Mouse (Mus musculus) embryonic facial prominence, embryonic 11.5 days (tissue): ENCODE data around the gene Slc22a22. TPM values are rescaled to one million over a fixed set of nuclear protein-coding genes. Genes with fewer than 3 reads are reported as not detected.
"Not testable (repeated sequence)": the region's sequence is repeated elsewhere in the genome, so short reads cannot be mapped to it uniquely, and the experiment has no call there.

ENCODE experiments used
- ATAC-seq: fragments of 200-750 bp; cut with Nextera tagmentation; replicated peaks from 2 replicates; pipeline ENCODE4 v1.8.0; 2017; ENCODE audit warnings: low read depth; ENCODE audit not compliant: insufficient number of reproducible peaks, low FRiP score, low TSS enrichment
- DNase-seq: peaks from one replicate; pipeline ENCODE4 v3.0.0-alpha.2; 2015; ENCODE audit warnings: low spot score
- H3K27ac ChIP-seq: fragments of 300-500 bp; sonication (generic); replicated peaks from 2 replicates; pipeline ENCODE4 v1.5.1; 2014; ENCODE audit warnings: mild to moderate bottlenecking, low read depth, low read length, control low read depth
- H3K27me3 ChIP-seq: fragments of 300-500 bp; sonication (generic); 2 replicates; pipeline ENCODE4 v1.6.1; 2014; ENCODE audit warnings: mild to moderate bottlenecking, low read length, moderate library complexity, mixed read lengths; ENCODE audit not compliant: control insufficient read depth, insufficient read depth
- H3K36me3 ChIP-seq: fragments of 300-500 bp; sonication (generic); replicated peaks from 2 replicates; pipeline ENCODE4 v1.6.1; 2014; ENCODE audit warnings: low read depth, mild to moderate bottlenecking, low read length, moderate library complexity, mixed read lengths; ENCODE audit not compliant: control insufficient read depth, insufficient read depth
- H3K4me1 ChIP-seq: fragments of 300-500 bp; sonication (generic); 2 replicates; pipeline ENCODE4 v1.6.1; 2014; ENCODE audit warnings: low read length, mixed read lengths; ENCODE audit not compliant: control insufficient read depth, insufficient read depth
- H3K4me2 ChIP-seq: fragments of 300-500 bp; sonication (generic); 2 replicates; pipeline ENCODE4 v1.6.1; 2014; ENCODE audit warnings: low read depth, mild to moderate bottlenecking, control low read depth, low read length, moderate library complexity
- H3K4me3 ChIP-seq: fragments of 300-500 bp; sonication (generic); 2 replicates; pipeline ENCODE4 v1.5.1; 2014; ENCODE audit warnings: low read depth, low read length, control low read depth
- H3K9ac ChIP-seq: fragments of 300-500 bp; sonication (generic); replicated peaks from 2 replicates; pipeline ENCODE4 v1.6.1; 2014; ENCODE audit warnings: mild to moderate bottlenecking, control low read depth, low read length
- H3K9me3 ChIP-seq: fragments of 300-500 bp; sonication (generic); replicated peaks from 2 replicates; pipeline ENCODE4 v1.6.1; 2016; ENCODE audit warnings: mild to moderate bottlenecking, low read length, inconsistent platforms, mixed read lengths; ENCODE audit not compliant: control insufficient read depth
- WGBS: fragments of 180-500 bp; shearing (Covaris S2); extraction: QIAGEN DNeasy Blood & Tissue Kit; methylation state at CpG from one replicate; pipeline ENCODE4 v1.1.7; 2014; 5-methylcytosine and 5-hydroxymethylcytosine counted together
- polyA plus RNA-seq: library from polyadenylated mRNA; unstranded; fragments of >200 nt; fragmentation: Nextera tagmentation; extraction: Ambion mirVana; gene quantifications from 2 replicates; pipeline ENCODE4 v1.2.1, GENCODE M21; 2014

Gene Slc22a22
- polyA plus RNA-seq, 1 experiment from 2014 or later = not detected

- Histone ChIP-seq H3K36me3 (no peaks in the 10 kb centered on the region), H3K9ac (no peak overlapping the region), H3K27me3 (no peaks in the 10 kb centered on the region), H3K4me3 (no peak overlapping the region), H3K9me3 (no peaks in the 10 kb centered on the region), H3K27ac (no peak overlapping the region), H3K4me2 (no peak overlapping the region), H3K4me1 (no peaks in the 10 kb centered on the region)
- WGBS = 57% methylated on average over 3 of the region's 3 CpGs
- no peak for ATAC-seq
- no peak for DNase-seq
Measured at GRCm38 (mm10) chr15:57340499-57340898, 136.9 kb downstream of the Slc22a22 start.

GRCm38 (mm10) chr15:57331326-57331725 lies 146.1 kb downstream of the Slc22a22 start:
- H3K27ac ChIP-seq = no peak overlapping the region
- no peak for DNase-seq
- no peaks in the 10 kb centered on the region for H3K27me3 ChIP-seq
- WGBS = 65% methylated on average over 2 of the region's 2 CpGs
- H3K4me1 ChIP-seq = no peaks in the 10 kb centered on the region
- H3K9me3 ChIP-seq = no peaks in the 10 kb centered on the region
- no peak overlapping the region for H3K4me3 ChIP-seq
- ATAC-seq = no peak
- H3K36me3 ChIP-seq = no peaks in the 10 kb centered on the region
- no peak overlapping the region for H3K9ac ChIP-seq
- H3K4me2 ChIP-seq = no peak overlapping the region

GRCm38 (mm10) chr15:57318001-57318400 lies 159.4 kb downstream of the Slc22a22 start:
- Histone ChIP-seq H3K27me3 (no peaks in the 10 kb centered on the region), H3K4me2 (no peak overlapping the region), H3K36me3 (no peaks in the 10 kb centered on the region), H3K4me3 (no peak overlapping the region), H3K4me1 (no peaks in the 10 kb centered on the region), H3K9me3 (no peaks in the 10 kb centered on the region), H3K9ac (no peak overlapping the region), H3K27ac (no peak overlapping the region)
- DNase-seq (no peak), ATAC-seq (no peak)
- WGBS = 83% methylated on average over 2 of the region's 2 CpGs

GRCm38 (mm10) chr15:57316486-57316885 lies 160.9 kb downstream of the Slc22a22 start:
- Histone ChIP-seq H3K9ac (no peak overlapping the region), H3K4me3 (no peak overlapping the region), H3K4me2 (no peak overlapping the region), H3K4me1 (no peaks in the 10 kb centered on the region), H3K9me3 (no peaks in the 10 kb centered on the region), H3K36me3 (no peaks in the 10 kb centered on the region), H3K27ac (no peak overlapping the region), H3K27me3 (no peaks in the 10 kb centered on the region)
- DNase-seq (no peak), ATAC-seq (no peak)
- WGBS = 87% methylated on average over 2 of the region's 2 CpGs

GRCm38 (mm10) chr15:57302710-57303109 lies 174.7 kb downstream of the Slc22a22 start:
- Histone ChIP-seq H3K4me1 (no peaks in the 10 kb centered on the region), H3K36me3 (no peaks in the 10 kb centered on the region), H3K9me3 (no peaks in the 10 kb centered on the region), H3K27me3 (no peaks in the 10 kb centered on the region), H3K4me2 (no peak overlapping the region), H3K27ac (no peak overlapping the region), H3K9ac (no peak overlapping the region), H3K4me3 (no peak overlapping the region)
- ATAC-seq (no peak), DNase-seq (no peak)
- WGBS = 77% methylated on average over 1 of the region's 1 CpGs

- H3K27me3 ChIP-seq = no peaks in the 10 kb centered on the region
- DNase-seq (no peak), ATAC-seq (no peak)
- H3K9ac ChIP-seq = no peak overlapping the region
- H3K4me2 ChIP-seq = no peak overlapping the region
- H3K4me3 ChIP-seq = no peak overlapping the region
- no peak overlapping the region for H3K27ac ChIP-seq
- H3K9me3 ChIP-seq = no peaks in the 10 kb centered on the region
- no peaks in the 10 kb centered on the region for H3K4me1 ChIP-seq
- H3K36me3 ChIP-seq = no peaks in the 10 kb centered on the region
- WGBS = 52% methylated on average over 1 of the region's 1 CpGs
Measured at GRCm38 (mm10) chr15:57278505-57278904, 198.9 kb downstream of the Slc22a22 start.

GRCm38 (mm10) chr15:57276411-57276810 lies 201.0 kb downstream of the Slc22a22 start:
- H3K4me2 ChIP-seq = no peak overlapping the region
- H3K4me3 ChIP-seq = no peak overlapping the region
- no peak for ATAC-seq
- no peaks in the 10 kb centered on the region for H3K9me3 ChIP-seq
- no peaks in the 10 kb centered on the region for H3K27me3 ChIP-seq
- DNase-seq = no peak
- H3K4me1 ChIP-seq = no peaks in the 10 kb centered on the region
- no peak overlapping the region for H3K9ac ChIP-seq
- H3K36me3 ChIP-seq = no peaks in the 10 kb centered on the region
- H3K27ac ChIP-seq = no peak overlapping the region

GRCm38 (mm10) chr15:57240061-57240460 lies 237.4 kb downstream of the Slc22a22 start:
- not testable (repeated sequence) for H3K4me1 ChIP-seq, H3K27me3 ChIP-seq, H3K4me2 ChIP-seq

More at GRCm38 (mm10) chr15:57240061-57240460, 237.4 kb downstream of the Slc22a22 start:
- not testable (repeated sequence) for H3K9ac ChIP-seq, H3K27ac ChIP-seq, DNase-seq, ATAC-seq, H3K36me3 ChIP-seq, H3K9me3 ChIP-seq, H3K4me3 ChIP-seq
- WGBS = 92% methylated on average over 1 of the region's 1 CpGs
